Mouse (Mus musculus) heart, embryonic 15.5 days (tissue): ENCODE results near the gene Ric8b. TPM values are rescaled to one million over a fixed set of nuclear protein-coding genes. Genes with fewer than 3 reads are reported as not detected.

Experiments
- ATAC-seq: fragments of 200-750 bp; cut with Nextera tagmentation; replicated peaks from 2 replicates; pipeline ENCODE4 v1.8.0; 2017; ENCODE audit warnings: low read depth, moderate TSS enrichment; ENCODE audit not compliant: insufficient number of reproducible peaks, insufficient read depth, low FRiP score
- H3K27ac ChIP-seq: fragments of 300-500 bp; sonication (generic); 2 replicates; pipeline ENCODE4 v1.5.1; 2015; ENCODE audit warnings: mild to moderate bottlenecking, inconsistent platforms
- H3K27me3 ChIP-seq: fragments of 300-500 bp; sonication (generic); 2 replicates; pipeline ENCODE4 v1.6.1; 2015; ENCODE audit warnings: inconsistent platforms
- H3K36me3 ChIP-seq: fragments of 300-500 bp; sonication (generic); 2 replicates; pipeline ENCODE4 v1.6.1; 2015; ENCODE audit warnings: mild to moderate bottlenecking, inconsistent platforms
- H3K4me1 ChIP-seq: fragments of 300-500 bp; sonication (generic); replicated peaks from 2 replicates; pipeline ENCODE4 v1.6.1; 2015; ENCODE audit warnings: inconsistent platforms
- H3K4me2 ChIP-seq: fragments of 300-500 bp; sonication (generic); 2 replicates; pipeline ENCODE4 v1.6.1; 2015; ENCODE audit warnings: inconsistent platforms, mild to moderate bottlenecking, moderate library complexity
- H3K4me3 ChIP-seq: fragments of 300-500 bp; sonication (generic); 2 replicates; pipeline ENCODE4 v1.5.1; 2015; ENCODE audit warnings: mild to moderate bottlenecking, inconsistent platforms
- H3K9ac ChIP-seq: fragments of 300-500 bp; sonication (generic); 2 replicates; pipeline ENCODE4 v1.6.1; 2015; ENCODE audit warnings: mild to moderate bottlenecking, inconsistent platforms
- H3K9me3 ChIP-seq: fragments of 300-500 bp; sonication (generic); replicated peaks from 2 replicates; pipeline ENCODE4 v1.6.1; 2016; ENCODE audit warnings: inconsistent platforms
- WGBS: fragments of 180-500 bp; shearing (Covaris S2); methylation state at CpG from one replicate; pipeline ENCODE4 v1.1.7; 2015; ENCODE audit warnings: mixed read lengths; 5-methylcytosine and 5-hydroxymethylcytosine counted together
- polyA plus RNA-seq: library from polyadenylated mRNA; unstranded; fragments of >200 nt; fragmentation: Nextera tagmentation; extraction: Ambion mirVana; gene quantifications from 2 replicates; pipeline ENCODE4 v1.2.1, GENCODE M21; 2015

Gene Ric8b
- polyA plus RNA-seq, 1 experiment from 2014 or later, result 13.6 TPM

DNA sequence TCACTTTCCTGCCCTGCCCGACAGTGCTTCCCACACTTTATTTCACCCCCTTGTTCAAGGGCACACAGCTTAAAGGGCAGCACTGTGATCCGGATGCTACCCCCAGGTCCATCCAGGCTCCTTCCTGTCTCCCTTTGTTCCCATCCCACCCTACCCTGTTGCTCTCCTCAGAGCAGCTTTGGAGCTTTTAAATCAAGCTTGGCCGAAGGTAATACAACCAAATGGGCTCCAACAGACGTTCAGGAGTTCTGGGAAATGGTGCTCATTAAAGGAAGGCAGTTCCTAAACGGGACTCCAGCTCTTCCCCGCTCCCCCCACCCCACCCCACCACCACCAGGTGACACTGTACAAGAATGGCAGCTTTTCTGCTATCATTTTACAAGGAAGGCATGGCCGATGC, 7.2 kb upstream of the Ric8b start:
- Histone ChIP-seq H3K9me3 (no peaks in the 10 kb centered on the region), H3K9ac (no peak overlapping the region), H3K27me3 (no peaks in the 10 kb centered on the region), H3K4me3 (no peak overlapping the region), H3K27ac (no peak overlapping the region), H3K4me2 (no peak overlapping the region), H3K4me1 (0 out of 2 replicates have a peak, but pooled peaks cover 3% of the 10 kb centered on the region), H3K36me3 (no peaks in the 10 kb centered on the region)
- ATAC-seq, result no peak
- WGBS, result 50% methylated on average over 7 of the region's 7 CpGs

DNA sequence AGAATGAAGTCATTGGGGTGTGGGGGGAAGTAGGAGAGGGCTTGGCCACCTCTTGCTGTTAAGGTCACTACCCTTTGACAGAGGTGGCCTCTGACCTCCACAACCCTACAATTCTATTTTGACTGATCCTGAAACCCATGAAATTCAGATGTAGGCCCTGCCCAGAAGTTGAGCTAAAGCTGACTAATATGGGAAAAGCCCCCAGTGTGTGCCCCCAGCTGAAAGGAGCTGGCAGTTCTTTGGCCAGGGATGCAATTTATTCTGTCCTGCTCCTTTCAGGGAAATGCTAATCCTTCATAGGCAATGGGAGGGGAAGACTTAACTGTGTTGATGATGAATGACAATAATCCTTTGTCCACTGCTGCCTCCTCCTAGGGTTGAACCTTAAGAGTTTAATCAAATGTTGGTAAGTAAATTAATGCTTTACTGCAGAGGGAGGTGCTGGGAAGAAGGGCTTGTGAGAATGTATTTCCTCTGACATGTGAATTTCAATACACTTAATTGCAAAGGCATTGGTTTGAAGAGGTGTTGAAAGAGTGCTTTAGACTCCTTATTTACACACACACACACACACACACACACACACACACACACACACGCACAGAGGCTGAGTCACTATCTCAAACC, 6.5 kb upstream of the Ric8b start:
- 0 out of 2 replicates have a peak, but pooled peaks cover 3% of the 10 kb centered on the region for H3K4me1 ChIP-seq
- ATAC-seq, result no peak
- H3K27ac ChIP-seq, result no peak overlapping the region
- H3K9me3 ChIP-seq, result no peaks in the 10 kb centered on the region
- H3K4me3 ChIP-seq, result no peak overlapping the region
- no peaks in the 10 kb centered on the region for H3K36me3 ChIP-seq
- H3K9ac ChIP-seq, result no peak overlapping the region
- no peak overlapping the region for H3K4me2 ChIP-seq
- 58% methylated on average over 1 of the region's 1 CpGs for WGBS
- H3K27me3 ChIP-seq, result no peaks in the 10 kb centered on the region

DNA sequence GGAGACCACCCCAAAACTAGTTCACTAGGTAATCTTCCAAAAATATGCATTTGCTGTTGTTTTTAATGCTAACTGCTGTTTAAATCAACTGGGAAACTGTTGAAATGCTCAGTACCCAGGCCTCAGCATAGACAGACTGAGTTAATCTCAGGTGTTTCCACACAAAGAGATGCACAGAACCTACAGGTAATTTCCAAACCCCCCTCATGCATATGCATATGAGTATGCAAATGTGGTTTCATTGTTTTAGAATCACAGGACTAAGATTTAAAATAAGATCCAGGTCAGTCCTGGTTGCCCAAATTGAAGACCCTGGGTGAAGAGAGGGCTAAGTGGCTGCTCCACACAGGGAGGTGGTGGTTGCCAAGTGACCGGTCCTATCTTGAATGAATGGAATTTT, 4.3 kb upstream of the Ric8b start:
- Histone ChIP-seq H3K4me1 (peaks cover 6% of the 10 kb centered on the region), H3K27ac (no peak overlapping the region), H3K4me3 (no peak overlapping the region), H3K36me3 (no peaks in the 10 kb centered on the region), H3K27me3 (no peaks in the 10 kb centered on the region), H3K9ac (no peak overlapping the region), H3K4me2 (no peak overlapping the region), H3K9me3 (no peaks in the 10 kb centered on the region)
- ATAC-seq, result no peak
- WGBS, result 40% methylated on average over 1 of the region's 1 CpGs

DNA sequence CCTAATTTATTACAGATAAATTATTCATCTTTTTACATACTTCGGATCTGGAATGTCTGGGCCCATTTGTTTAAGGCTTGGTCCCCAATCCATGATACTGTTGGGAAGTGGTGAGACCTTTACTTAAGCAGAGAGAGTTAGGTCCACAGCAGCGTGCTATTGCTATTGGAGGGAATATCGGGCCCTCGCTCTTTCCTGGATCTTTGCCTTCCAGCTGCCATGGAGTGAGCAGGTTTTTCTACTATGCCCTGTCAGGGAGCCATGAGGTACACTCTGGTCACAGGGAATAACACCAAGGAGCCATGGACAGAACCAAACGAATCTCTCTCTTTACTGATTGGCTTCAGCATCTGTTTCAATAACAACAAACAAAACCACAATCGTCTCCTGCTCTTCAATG, 1.9 kb upstream of the Ric8b start:
- Histone ChIP-seq H3K4me1 (peaks cover 16% of the 10 kb centered on the region), H3K27ac (no peak overlapping the region), H3K36me3 (no peaks in the 10 kb centered on the region), H3K9me3 (no peaks in the 10 kb centered on the region), H3K4me2 (no peak overlapping the region), H3K9ac (no peak overlapping the region), H3K27me3 (no peaks in the 10 kb centered on the region), H3K4me3 (no peak overlapping the region)
- ATAC-seq, result no peak
- 79% methylated on average over 6 of the region's 6 CpGs for WGBS

DNA sequence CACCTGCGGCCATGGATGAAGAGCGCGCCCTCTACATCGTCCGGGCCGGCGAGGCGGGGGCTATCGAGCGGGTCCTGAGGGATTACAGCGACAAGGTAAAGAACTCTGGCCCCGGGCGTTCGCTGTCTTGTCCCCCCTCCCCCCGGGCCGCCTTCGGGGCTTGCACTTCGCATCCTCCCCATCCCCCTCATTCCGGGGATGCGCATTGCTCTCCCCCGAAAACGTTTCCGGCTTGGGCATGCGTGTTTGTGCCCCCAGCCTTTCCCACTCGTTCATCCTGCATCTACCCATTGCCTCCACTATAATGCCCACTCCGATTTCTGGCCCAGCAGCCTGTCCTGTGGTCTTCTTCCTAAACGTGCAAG, 297 bp downstream of the Ric8b start:
- peak overlapping the region; percentile 96 for H3K27ac ChIP-seq
- peak overlapping the region; percentile 70 for H3K4me2 ChIP-seq
- peak overlapping the region; percentile 87 for H3K9ac ChIP-seq
- WGBS, result 0% methylated on average over 25 of the region's 27 CpGs
- H3K9me3 ChIP-seq, result no peaks in the 10 kb centered on the region
- peak overlapping the region; percentile 87 for H3K4me3 ChIP-seq
- no peaks in the 10 kb centered on the region for H3K27me3 ChIP-seq
- H3K36me3 ChIP-seq, result no peaks in the 10 kb centered on the region
- ATAC-seq, result 0 out of 2 replicates have a peak, but pooled peaks have one; percentile 1
- peaks cover 16% of the 10 kb centered on the region for H3K4me1 ChIP-seq

DNA sequence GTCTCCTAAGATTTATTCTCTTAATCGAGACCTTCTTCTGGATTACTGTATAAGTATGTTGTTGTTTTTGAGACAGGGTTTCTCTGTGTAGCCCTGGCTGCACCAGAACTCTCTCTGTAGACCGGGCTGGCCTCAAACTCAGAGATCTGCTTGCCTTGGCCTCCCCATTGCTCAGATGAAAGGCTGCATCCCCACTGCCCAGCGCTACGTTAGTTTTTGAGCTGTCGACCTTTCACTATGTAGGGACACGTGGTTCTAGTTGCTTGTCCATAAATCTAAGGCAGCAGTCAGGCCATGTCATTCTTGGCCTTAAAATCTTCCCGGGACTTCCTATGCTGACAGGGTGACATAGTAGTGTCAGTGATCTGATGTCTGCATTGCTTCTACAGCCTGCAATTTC, 8.9 kb downstream of the Ric8b start:
- Histone ChIP-seq H3K4me1 (peaks cover 3% of the 10 kb centered on the region; the same call in 1 of the 2 replicates), H3K36me3 (peaks cover 14% of the 10 kb centered on the region; the same call in 1 of the 2 replicates), H3K27me3 (no peaks in the 10 kb centered on the region), H3K4me3 (no peak overlapping the region), H3K9ac (no peak overlapping the region), H3K27ac (no peak overlapping the region), H3K4me2 (no peak overlapping the region), H3K9me3 (no peaks in the 10 kb centered on the region)
- no peak for ATAC-seq
- 76% methylated on average over 7 of the region's 7 CpGs for WGBS

DNA sequence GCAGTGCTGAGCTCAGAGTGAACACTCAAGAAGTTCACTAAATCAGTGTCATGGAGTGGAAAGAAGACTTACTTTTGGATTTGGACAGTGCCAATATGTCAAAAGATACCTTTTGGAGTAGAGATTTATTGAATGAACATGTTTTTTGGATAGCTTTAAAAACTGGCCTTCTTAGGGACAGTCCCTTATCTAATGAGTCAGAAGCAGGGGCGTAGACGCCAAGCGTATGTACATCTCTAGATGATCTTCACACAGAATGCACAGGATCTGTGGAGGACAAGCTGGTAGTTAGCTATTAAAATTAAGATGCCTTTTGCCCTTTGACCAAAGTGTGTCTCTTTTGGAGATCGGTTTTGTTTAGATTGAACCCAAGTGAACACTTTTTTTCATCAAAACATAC, 9.5 kb downstream of the Ric8b start:
- Histone ChIP-seq H3K9ac (no peak overlapping the region), H3K4me1 (peaks cover 3% of the 10 kb centered on the region; the same call in 1 of the 2 replicates), H3K27me3 (no peaks in the 10 kb centered on the region), H3K4me2 (no peak overlapping the region), H3K27ac (no peak overlapping the region), H3K4me3 (no peak overlapping the region), H3K36me3 (peaks cover 14% of the 10 kb centered on the region; the same call in 1 of the 2 replicates), H3K9me3 (no peaks in the 10 kb centered on the region)
- WGBS, result 89% methylated on average over 4 of the region's 4 CpGs
- ATAC-seq, result no peak

DNA sequence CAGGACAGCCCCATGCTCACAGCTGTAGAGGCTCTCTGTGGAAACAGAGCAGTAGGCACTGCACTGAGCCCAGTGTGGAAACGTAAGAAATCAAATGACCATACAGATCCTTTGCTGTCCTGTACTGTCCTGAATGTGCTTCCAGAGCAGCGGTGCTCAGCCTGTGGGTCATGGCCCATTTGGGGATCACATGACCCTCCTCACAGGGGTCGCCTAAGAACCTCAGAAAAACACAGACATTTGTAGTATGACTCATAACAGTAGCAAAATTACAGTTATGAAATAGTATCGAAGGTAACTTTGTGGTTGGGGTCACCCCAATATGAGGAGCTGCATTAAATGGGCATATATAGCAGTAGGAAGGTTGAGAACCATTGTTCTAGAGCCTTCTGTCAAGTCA, 11.0 kb downstream of the Ric8b start:
- no peak overlapping the region for H3K9ac ChIP-seq

DNA sequence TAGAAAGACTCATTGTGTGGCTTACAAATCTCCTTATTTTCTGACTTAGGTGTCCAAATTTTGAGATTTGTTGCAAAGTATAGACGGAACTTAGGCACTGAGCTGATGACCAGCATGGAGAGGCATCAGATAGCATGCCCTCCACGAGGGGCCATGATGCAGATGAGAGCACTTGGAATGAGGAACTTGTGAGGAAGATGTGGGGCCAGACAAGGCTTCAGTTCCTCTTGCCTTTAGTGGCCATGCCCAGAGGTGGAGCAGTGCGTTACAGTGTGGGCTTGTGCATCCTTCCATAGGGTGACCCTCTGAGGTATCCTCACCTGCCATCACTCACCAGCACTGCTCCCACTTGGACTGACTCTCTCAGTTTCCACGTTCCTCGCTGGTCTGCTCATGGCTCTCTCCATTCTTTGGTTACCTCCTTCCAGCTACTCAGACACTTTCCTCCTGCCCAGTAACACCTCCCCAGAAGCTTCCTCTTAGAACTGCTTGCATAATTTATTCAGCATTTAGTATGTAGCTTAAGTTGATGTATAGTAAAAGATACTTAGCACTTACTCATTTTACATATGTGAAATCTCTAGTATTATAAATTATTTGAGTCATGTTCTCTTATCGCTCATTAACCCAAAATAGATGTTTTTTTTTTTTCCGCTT, 18.3 kb downstream of the Ric8b start:
- H3K27ac ChIP-seq, result no peak overlapping the region
- no peak overlapping the region for H3K9ac ChIP-seq
- no peaks in the 10 kb centered on the region for H3K36me3 ChIP-seq
- H3K27me3 ChIP-seq, result no peaks in the 10 kb centered on the region
- 83% methylated on average over 7 of the region's 7 CpGs for WGBS
- ATAC-seq, result no peak
- no peak overlapping the region for H3K4me2 ChIP-seq
- no peak overlapping the region for H3K4me3 ChIP-seq
- peaks cover 35% of the 10 kb centered on the region for H3K4me1 ChIP-seq
- no peaks in the 10 kb centered on the region for H3K9me3 ChIP-seq

More for the DNA sequence above, 11.0 kb downstream of the Ric8b start:
- Histone ChIP-seq H3K4me1 (peaks cover 3% of the 10 kb centered on the region; the same call in 1 of the 2 replicates), H3K4me2 (no peak overlapping the region), H3K27me3 (no peaks in the 10 kb centered on the region), H3K4me3 (no peak overlapping the region), H3K9me3 (no peaks in the 10 kb centered on the region), H3K27ac (no peak overlapping the region), H3K36me3 (peaks cover 14% of the 10 kb centered on the region; the same call in 1 of the 2 replicates)
- no peak for ATAC-seq
- 88% methylated on average over 4 of the region's 4 CpGs for WGBS

DNA sequence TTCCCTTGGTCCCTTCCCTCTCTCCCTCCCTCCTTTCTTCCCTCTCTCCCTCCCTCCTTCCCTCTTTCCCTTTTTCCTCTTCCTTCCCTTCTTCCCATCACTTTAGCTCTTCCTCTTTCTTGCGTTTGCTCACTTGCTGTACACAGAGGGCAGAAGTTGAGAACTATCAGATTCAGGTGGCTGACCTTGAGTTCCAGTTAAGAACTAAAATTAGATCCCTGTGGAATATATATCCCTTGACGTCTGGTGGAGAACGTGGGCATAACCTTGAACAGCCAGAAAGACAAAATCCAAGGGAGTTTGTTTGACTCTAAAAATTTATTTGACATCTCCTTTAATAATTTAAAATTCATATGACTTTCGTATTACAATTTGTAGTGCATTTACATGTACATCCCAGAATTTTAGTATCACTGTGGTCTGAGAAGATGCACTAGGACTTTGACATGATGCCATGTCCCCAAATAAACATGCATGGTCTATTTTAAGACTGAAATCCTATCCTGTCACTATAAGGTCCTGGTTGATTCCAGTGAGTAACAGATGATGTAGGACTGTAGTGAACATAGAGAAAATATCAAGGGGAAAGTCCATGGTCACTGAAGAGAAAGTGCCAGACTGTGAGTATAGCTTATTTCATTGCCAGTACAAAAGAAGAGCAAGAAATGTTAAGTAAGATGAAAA, 19.6 kb downstream of the Ric8b start:
- ATAC-seq, result no peak
- H3K36me3 ChIP-seq, result no peaks in the 10 kb centered on the region
- H3K4me1 ChIP-seq, result peaks cover 35% of the 10 kb centered on the region
- H3K4me3 ChIP-seq, result no peak overlapping the region
- no peak overlapping the region for H3K9ac ChIP-seq
- H3K9me3 ChIP-seq, result no peaks in the 10 kb centered on the region
- no peak overlapping the region for H3K4me2 ChIP-seq
- WGBS, result 50% methylated on average over 4 of the region's 4 CpGs
- H3K27me3 ChIP-seq, result no peaks in the 10 kb centered on the region
- peak overlapping the region; percentile 71 for H3K27ac ChIP-seq

DNA sequence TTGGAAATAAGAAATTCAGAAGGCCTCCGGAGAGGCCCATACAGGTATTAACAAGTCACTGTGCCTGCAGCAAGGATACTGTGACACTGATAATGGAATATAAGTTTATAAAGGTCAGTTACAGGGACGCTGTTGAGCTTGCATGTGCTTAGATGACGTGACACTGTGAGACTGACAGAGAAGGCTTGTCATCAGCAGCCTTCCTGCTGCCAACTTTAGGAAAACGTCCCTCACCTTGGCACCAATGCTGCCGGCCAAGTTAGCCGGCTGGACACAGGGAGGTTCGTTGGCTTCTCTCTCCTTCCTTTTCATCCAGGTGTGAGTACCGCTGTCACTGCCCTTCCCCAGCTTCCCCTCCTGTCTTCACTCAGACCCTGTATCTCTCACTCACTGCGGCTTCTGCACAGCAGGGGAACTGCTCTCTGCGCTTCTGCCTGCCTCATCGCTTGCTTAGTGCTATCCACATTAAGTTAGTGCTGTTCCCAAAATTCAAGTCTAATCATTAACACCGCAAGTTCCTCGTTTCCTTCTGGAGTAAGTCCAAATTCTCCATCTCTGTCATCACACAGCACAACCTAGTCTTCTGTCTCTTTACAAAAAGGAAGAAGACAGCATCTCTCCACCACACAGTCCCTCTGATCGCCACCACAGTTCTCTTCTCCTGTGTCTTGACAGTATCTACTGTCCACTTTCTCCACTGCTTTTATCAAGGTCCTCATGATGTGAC, 20.8 kb downstream of the Ric8b start:
- Histone ChIP-seq H3K27ac (peak overlapping the region; percentile 58; the same call in 1 of the 2 replicates), H3K27me3 (no peaks in the 10 kb centered on the region), H3K9ac (no peak overlapping the region), H3K4me3 (no peak overlapping the region), H3K4me1 (peaks cover 35% of the 10 kb centered on the region), H3K4me2 (0 out of 2 replicates have a peak overlapping the region, but pooled peaks have one; percentile 7), H3K9me3 (no peaks in the 10 kb centered on the region), H3K36me3 (no peaks in the 10 kb centered on the region)
- no peak for ATAC-seq
- 45% methylated on average over 14 of the region's 14 CpGs for WGBS
